ENCODE assay signal across 21 mouse cellular contexts in genomic region chr14:120469126-120469790, GRCm38 (mm10). TPM values are rescaled to one million over a fixed set of nuclear protein-coding genes. Genes with fewer than 3 reads are reported as not detected.
A peak's percentile ranks its signal among the peaks of the same experiment; 100 is the strongest.
DNase-seq lines count a peak whose midpoint lies in the region; TF ChIP-seq lines count a peak whose summit lies in the region.
"Had no signal": no experiment of that assay in that cellular context is flagged by ENCODE, and none has a peak within 500 bp of the region (broad histone marks: within the 10 kb centered on the region; RNA-seq: fewer than 3 reads in every experiment).

No protein-coding gene starts in this region.

- no peak for TF ChIP-seq CTCF in kidney, adult 2 months (conservative IDR thresholded peaks at IDR 0.05; ENCODE audit: insufficient read depth, insufficient read length, low read depth, low read length)
- no peak for TF ChIP-seq CTCF in layer of hippocampus, adult 2 months (conservative IDR thresholded peaks at IDR 0.05)

- H3K27me3 ChIP-seq in kidney, adult 2 months (replicated peaks; ENCODE audit: control insufficient read depth, insufficient read depth, low read length) = no peaks in the 10 kb centered on the region
- H3K27me3 ChIP-seq: hindbrain, embryonic 12.5 days; limb, embryonic 12.5 days; liver, embryonic 12.5 days; midbrain, embryonic 13.5 days; neural tube, embryonic 12.5 days had no signal

- no peaks in the 10 kb centered on the region for H3K4me1 ChIP-seq in kidney, adult 2 months (ENCODE audit: control insufficient read depth, insufficient read depth, low read length)
- H3K4me1 ChIP-seq: embryonic facial prominence, embryonic 10.5 days; hindbrain, embryonic 12.5 days; limb, embryonic 12.5 days; liver, embryonic 12.5 days; midbrain, embryonic 13.5 days; neural tube, embryonic 12.5 days had no signal

- peak; percentile 27 for DNase-seq in kidney, adult 2 months
- DNase-seq in kidney, adult 11 months = no peak
- DNase-seq in 3134 (ENCODE audit: extremely low read depth, insufficient read length, low spot score) (peak; percentile 57), NIH3T3 (ENCODE audit: low read depth) (peak; percentile 68)
- peak; percentile 52 for DNase-seq in adrenal gland, postnatal 25 days
- no peak for DNase-seq in layer of hippocampus, adult 2 months (ENCODE audit: low spot score in 2 of 2)
- no peak for DNase-seq in testis, postnatal 10 days (ENCODE audit: low spot score)
- DNase-seq: cerebellum, adult 9-10 months; gastrocnemius, postnatal 10 days; heart, adult 2 months; lung, adult 2 months; lung, postnatal 14 days; right cerebral cortex, postnatal 14 days; spleen, adult 18-20 months; thymus, postnatal 14 days had no signal

- 69% methylated on average over 14 of the region's 14 CpGs for WGBS in kidney, adult 2 months

- TF ChIP-seq POLR2A in kidney, adult 2 months (IDR thresholded peaks at IDR 0.05; ENCODE audit: low read depth, low read length) = no peak

- H3K4me3 ChIP-seq in kidney, adult 2 months (ENCODE audit: insufficient read depth, low read depth, low read length) = no peak overlapping the region
- no peak overlapping the region for H3K4me3 ChIP-seq in layer of hippocampus, adult 2 months
- H3K4me3 ChIP-seq: embryonic facial prominence, embryonic 10.5 days; heart, adult 2 months; hindbrain, embryonic 12.5 days; limb, embryonic 12.5 days; liver, embryonic 12.5 days; midbrain, embryonic 13.5 days; neural tube, embryonic 12.5 days had no signal

- H3K36me3 ChIP-seq in kidney, adult 2 months (ENCODE audit: control insufficient read depth, insufficient read depth, low read length) = no peaks in the 10 kb centered on the region
- H3K36me3 ChIP-seq: embryonic facial prominence, embryonic 10.5 days; hindbrain, embryonic 12.5 days; limb, embryonic 12.5 days; liver, embryonic 12.5 days; midbrain, embryonic 13.5 days; neural tube, embryonic 12.5 days had no signal

- H3K27ac ChIP-seq in kidney, adult 2 months (ENCODE audit: insufficient read depth, low read depth, low read length) = no peak overlapping the region
- H3K27ac ChIP-seq in layer of hippocampus, adult 2 months = no peak overlapping the region
- H3K27ac ChIP-seq: embryonic facial prominence, embryonic 10.5 days; heart, adult 2 months; hindbrain, embryonic 12.5 days; limb, embryonic 12.5 days; liver, embryonic 12.5 days; midbrain, embryonic 13.5 days; neural tube, embryonic 12.5 days had no signal

RNA-seq across cellular contexts. Expression of gene Rap2a, which starts 9.0 kb away (rescaled TPM):
- 9.7 and 12.4 TPM in 2 replicates for polyA plus RNA-seq in kidney, adult 2 months (2012; rRNA removed)
- total RNA-seq in adrenal gland, postnatal 25 days (2021) = 24.3 and 25.8 TPM in 2 replicates
- 10 to 100 TPM; 74.0 to 78.6 TPM for total RNA-seq in layer of hippocampus, adult 2 months (2021)

Comparison
In these comparisons a context has a peak if more than half of its experiments do, and no peak if none do; other contexts are left out.
1. DNase-seq: peak in kidney, adult 2 months (single experiment), 3134 (single experiment), NIH3T3 (single experiment) and adrenal gland, postnatal 25 days (single experiment); none in kidney, adult 11 months (single experiment), layer of hippocampus, adult 2 months (0 of 2) and testis, postnatal 10 days (single experiment).